Mouse (Mus musculus) intestine, postnatal 0 days (tissue): ENCODE measurements around the gene Klk8. TPM values are rescaled to one million over a fixed set of nuclear protein-coding genes. Genes with fewer than 3 reads are reported as not detected.
A peak's percentile ranks its signal among the peaks of the same experiment; 100 is the strongest.

Experiments
- ATAC-seq: fragments of 200-750 bp; cut with Nextera tagmentation; 2 replicates; pipeline ENCODE4 v1.8.0; 2017; ENCODE audit warnings: mild to moderate bottlenecking, moderate TSS enrichment, moderate library complexity
- H3K27ac ChIP-seq: fragments of 300-500 bp; sonication (generic); 2 replicates; pipeline ENCODE4 v1.5.1; 2014; ENCODE audit warnings: mild to moderate bottlenecking, low read depth, low read length, moderate library complexity
- H3K27me3 ChIP-seq: fragments of 300-500 bp; sonication (generic); replicated peaks from 2 replicates; pipeline ENCODE4 v1.6.1; 2014; ENCODE audit warnings: low read length, mixed read lengths; ENCODE audit not compliant: control insufficient read depth, insufficient read depth
- H3K36me3 ChIP-seq: fragments of 300-500 bp; sonication (generic); 2 replicates; pipeline ENCODE4 v1.6.1; 2014; ENCODE audit warnings: mild to moderate bottlenecking, moderate library complexity; ENCODE audit not compliant: control insufficient read depth, insufficient read depth
- H3K4me1 ChIP-seq: fragments of 300-500 bp; sonication (generic); replicated peaks from 2 replicates; pipeline ENCODE4 v1.6.1; 2014; ENCODE audit warnings: antibody characterized with exemption, low read length, mixed read lengths; ENCODE audit not compliant: control insufficient read depth, insufficient read depth
- H3K4me2 ChIP-seq: fragments of 300-500 bp; sonication (generic); replicated peaks from 2 replicates; pipeline ENCODE4 v1.6.1; 2014; ENCODE audit warnings: low read depth, mild to moderate bottlenecking, moderate library complexity
- H3K4me3 ChIP-seq: fragments of 300-500 bp; sonication (generic); 2 replicates; pipeline ENCODE4 v1.5.1; 2014; ENCODE audit warnings: low read depth, low read length
- H3K9ac ChIP-seq: fragments of 300-500 bp; sonication (generic); 2 replicates; pipeline ENCODE4 v1.6.1; 2014; ENCODE audit warnings: mild to moderate bottlenecking, low read depth, low read length
- H3K9me3 ChIP-seq: fragments of 300-500 bp; sonication (generic); 2 replicates; pipeline ENCODE4 v1.6.1; 2016; ENCODE audit warnings: mixed run types; ENCODE audit not compliant: control insufficient read depth
- CTCF ChIP-seq: sonication (generic); IDR thresholded peaks from 2 replicates; pipeline ENCODE4 v1.5.1; 2016; ENCODE audit warnings: low read depth, mild to moderate bottlenecking, control low read depth, antibody characterized with exemption, moderate library complexity
- WGBS: fragments of 180-500 bp; shearing (Covaris S2); extraction: QIAGEN DNeasy Blood & Tissue Kit; methylation state at CpG from one replicate; pipeline ENCODE4 v1.1.7; 2014; 5-methylcytosine and 5-hydroxymethylcytosine counted together
- polyA plus RNA-seq: library from polyadenylated mRNA; unstranded; fragments of >200 nt; fragmentation: Nextera tagmentation; extraction: Ambion mirVana; gene quantifications from 2 replicates; pipeline ENCODE4 v1.2.1, GENCODE M21; 2015

Klk8 gene
- polyA plus RNA-seq = 3.0 and 3.5 TPM in 2 replicates

DNA sequence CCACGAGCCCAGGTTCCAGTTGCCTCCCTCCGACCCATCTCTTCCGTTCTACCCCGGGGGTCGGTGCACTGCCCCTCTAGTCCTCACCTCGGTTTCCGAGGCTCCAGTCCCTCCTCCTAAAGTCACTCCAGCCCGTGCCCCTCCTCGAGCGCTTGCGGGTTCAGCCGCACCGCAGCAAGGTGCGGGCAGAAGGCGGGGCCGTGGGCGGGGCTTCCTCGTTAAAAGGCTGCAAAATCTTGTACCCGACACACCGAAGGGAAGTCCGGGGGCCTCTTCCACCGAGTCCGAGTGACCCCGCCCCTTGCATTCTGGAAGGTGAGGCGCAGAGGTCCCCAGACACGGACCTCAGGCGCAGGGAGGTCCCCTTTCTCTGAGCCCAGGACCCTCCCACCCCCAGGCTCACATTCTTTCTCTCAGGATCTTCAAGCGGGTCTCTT lies at the start of gene Klk8:
Klk8 (plus strand) TSS at position 245 of the 437 bp plus-strand sequence.
- H3K9me3 ChIP-seq = no peaks in the 10 kb centered on the region
- under 1% methylated on average over 28 of the region's 28 CpGs for WGBS
- peak within 1 kb of the TSS; percentile 81 for H3K4me2 ChIP-seq
- peak within 1 kb of the TSS; percentile 45 for H3K4me3 ChIP-seq
- no peaks in the 10 kb centered on the region for H3K4me1 ChIP-seq
- H3K36me3 ChIP-seq = no peaks in the 10 kb centered on the region
- peaks cover 3% of the 10 kb centered on the region for H3K27me3 ChIP-seq
- H3K27ac ChIP-seq = no peak within 1 kb of the TSS
- no peak for TF ChIP-seq CTCF
- ATAC-seq = 0 out of 2 replicates have a peak, but pooled peaks have one; percentile 33
- no peak within 1 kb of the TSS for H3K9ac ChIP-seq

DNA sequence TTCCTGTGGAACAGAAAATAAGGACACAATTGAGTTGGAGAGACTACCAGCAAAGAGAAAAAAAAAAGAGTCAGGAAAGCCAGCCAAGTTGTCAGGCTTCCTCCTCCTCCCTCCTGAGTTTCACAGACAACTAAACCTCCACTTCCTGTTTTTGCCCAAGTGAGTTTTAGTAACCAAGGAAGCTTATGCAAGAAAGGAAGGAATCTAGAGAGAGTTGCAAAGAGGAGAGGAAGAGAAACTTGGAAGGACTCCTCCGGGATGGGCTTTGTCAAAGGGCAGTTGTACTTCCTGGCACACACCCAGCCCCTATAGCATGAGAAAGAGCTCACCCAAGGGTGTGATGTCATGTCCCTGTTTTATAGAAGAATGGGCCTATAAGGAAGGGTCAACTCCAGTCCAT lies 49.6 kb upstream of the Klk8 start:
- no peak overlapping the region for H3K4me3 ChIP-seq
- H3K9ac ChIP-seq = no peak overlapping the region
- H3K27ac ChIP-seq = no peak overlapping the region
- H3K4me1 ChIP-seq = no peaks in the 10 kb centered on the region
- no peaks in the 10 kb centered on the region for H3K36me3 ChIP-seq
- H3K27me3 ChIP-seq = no peaks in the 10 kb centered on the region
- no peak for ATAC-seq
- 52% methylated on average over 1 of the region's 1 CpGs for WGBS
- H3K9me3 ChIP-seq = no peaks in the 10 kb centered on the region
- H3K4me2 ChIP-seq = no peak overlapping the region
- no peak for TF ChIP-seq CTCF

DNA sequence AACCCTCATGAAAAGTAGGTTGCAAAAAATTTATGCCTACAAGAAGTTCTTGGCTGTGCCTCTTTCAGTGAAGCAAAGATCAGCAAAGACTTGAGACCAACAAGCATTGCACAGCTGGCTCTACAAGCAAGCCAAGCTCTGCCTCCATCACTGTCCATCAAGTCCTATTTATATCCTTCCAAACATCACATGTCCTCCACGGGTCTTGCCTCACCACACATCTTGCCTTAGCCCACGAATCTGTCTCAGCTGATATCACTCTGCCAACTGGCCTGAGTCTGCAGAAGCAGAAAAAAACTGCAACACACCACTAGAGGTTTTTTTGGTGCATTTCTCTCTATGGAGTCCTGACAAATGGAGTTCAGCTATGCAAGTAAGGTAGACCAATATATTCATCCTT lies 44.6 kb upstream of the Klk8 start:
- Histone ChIP-seq H3K9me3 (no peaks in the 10 kb centered on the region), H3K4me2 (no peak overlapping the region), H3K4me1 (no peaks in the 10 kb centered on the region), H3K27ac (no peak overlapping the region), H3K36me3 (no peaks in the 10 kb centered on the region), H3K9ac (no peak overlapping the region), H3K27me3 (no peaks in the 10 kb centered on the region), H3K4me3 (no peak overlapping the region)
- no peak for ATAC-seq
- TF ChIP-seq CTCF = no peak
- 66% methylated on average over 2 of the region's 2 CpGs for WGBS

DNA sequence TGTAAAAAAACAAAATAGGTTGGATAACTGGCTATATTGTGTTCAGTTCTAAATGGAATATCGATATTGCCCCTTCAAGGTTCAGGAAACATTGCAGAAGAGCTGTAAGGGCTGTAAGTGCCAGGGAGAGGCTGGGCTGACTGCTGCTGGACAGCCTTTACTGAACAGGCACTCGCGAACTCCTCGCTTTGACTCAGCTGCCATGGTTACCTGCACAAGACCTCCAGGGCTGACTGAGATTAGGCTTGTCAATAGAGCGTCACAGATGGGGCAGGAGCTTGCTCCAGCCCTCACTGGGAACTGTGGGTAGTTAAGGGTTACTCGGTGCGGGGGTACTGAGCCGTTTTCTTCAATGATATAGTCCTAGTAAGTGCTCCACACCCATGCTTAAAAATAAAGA lies 30.9 kb upstream of the Klk8 start:
- no peak overlapping the region for H3K9ac ChIP-seq
- H3K4me2 ChIP-seq = no peak overlapping the region
- H3K27ac ChIP-seq = no peak overlapping the region
- H3K9me3 ChIP-seq = no peaks in the 10 kb centered on the region
- H3K4me1 ChIP-seq = no peaks in the 10 kb centered on the region
- no peak for ATAC-seq
- no peaks in the 10 kb centered on the region for H3K36me3 ChIP-seq
- H3K27me3 ChIP-seq = no peaks in the 10 kb centered on the region
- 29% methylated on average over 8 of the region's 8 CpGs for WGBS
- H3K4me3 ChIP-seq = no peak overlapping the region
- no peak for TF ChIP-seq CTCF

DNA sequence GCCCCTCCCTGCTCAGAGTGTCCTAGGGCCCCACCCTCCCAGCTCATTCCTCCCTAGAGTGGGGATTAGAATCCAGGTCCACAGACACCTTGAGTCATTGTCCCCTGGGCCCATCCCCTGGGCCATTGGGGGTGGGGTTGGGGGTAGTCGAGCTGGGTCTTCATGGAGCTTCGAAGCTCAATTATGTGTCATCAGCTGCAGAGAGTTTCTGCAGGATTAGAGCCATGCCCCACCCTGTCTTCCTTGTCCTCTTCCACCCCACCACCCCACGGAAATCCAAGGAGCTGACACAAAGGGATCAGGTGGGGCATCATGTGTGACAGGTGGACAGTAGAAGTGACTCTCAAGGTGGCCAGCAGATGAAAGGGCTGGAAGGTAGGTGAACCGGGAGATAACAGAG lies 28.8 kb upstream of the Klk8 start, which contains the start of gene Klk12:
Klk12 (plus strand) TSS at position 301 of the 400 bp plus-strand sequence.
- no peak for TF ChIP-seq CTCF
- no peak for ATAC-seq
- H3K4me2 ChIP-seq = no peak within 1 kb of the TSS
- H3K27ac ChIP-seq = no peak within 1 kb of the TSS
- no peaks in the 10 kb centered on the region for H3K27me3 ChIP-seq
- no peaks in the 10 kb centered on the region for H3K4me1 ChIP-seq
- H3K9ac ChIP-seq = no peak within 1 kb of the TSS
- H3K4me3 ChIP-seq = no peak within 1 kb of the TSS
- H3K9me3 ChIP-seq = no peaks in the 10 kb centered on the region
- WGBS = 70% methylated on average over 4 of the region's 4 CpGs
- H3K36me3 ChIP-seq = no peaks in the 10 kb centered on the region

DNA sequence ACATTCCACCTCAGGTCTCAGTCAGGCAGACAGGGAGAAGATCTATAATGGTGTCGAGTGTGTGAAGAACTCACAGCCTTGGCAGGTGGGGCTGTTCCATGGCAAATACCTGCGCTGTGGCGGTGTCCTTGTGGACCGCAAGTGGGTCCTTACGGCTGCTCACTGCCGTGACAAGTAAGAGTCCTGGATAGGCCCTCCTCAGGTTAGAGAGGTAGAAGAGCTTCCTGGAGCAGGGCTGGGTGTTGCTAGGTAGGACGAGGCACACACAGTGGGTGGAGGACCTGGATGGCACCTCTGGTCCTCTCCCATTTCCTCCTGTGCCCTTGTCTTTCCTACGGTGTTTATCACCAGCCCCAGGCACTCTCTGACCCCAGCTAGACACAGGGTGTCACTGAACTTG lies 27.7 kb upstream of the Klk8 start:
- 89% methylated on average over 8 of the region's 8 CpGs for WGBS
- no peak for ATAC-seq
- no peaks in the 10 kb centered on the region for H3K9me3 ChIP-seq
- no peak overlapping the region for H3K9ac ChIP-seq
- no peak overlapping the region for H3K4me3 ChIP-seq
- no peak for TF ChIP-seq CTCF
- no peaks in the 10 kb centered on the region for H3K36me3 ChIP-seq
- no peaks in the 10 kb centered on the region for H3K4me1 ChIP-seq
- no peaks in the 10 kb centered on the region for H3K27me3 ChIP-seq
- no peak overlapping the region for H3K27ac ChIP-seq
- no peak overlapping the region for H3K4me2 ChIP-seq

- Histone ChIP-seq H3K27ac (no peak overlapping the region), H3K4me1 (no peaks in the 10 kb centered on the region), H3K9ac (no peak overlapping the region), H3K36me3 (no peaks in the 10 kb centered on the region), H3K9me3 (no peaks in the 10 kb centered on the region), H3K4me2 (no peak overlapping the region), H3K27me3 (no peaks in the 10 kb centered on the region), H3K4me3 (no peak overlapping the region)
- TF ChIP-seq CTCF = no peak
- WGBS = 95% methylated on average over 10 of the region's 10 CpGs
- ATAC-seq = no peak
These were observed 26.7 kb upstream of the Klk8 start for GRCm38 (mm10) chr7:43770701-43771100.
